Mouse (Mus musculus): ENCODE measurements at regions not wholly inside any gene's neighbourhood (a gene's known extent, or its start where the extent isn't known, plus 50 kb on each side); places are given as distances from the start of the nearest gene placed in this dataset.

GRCm38 (mm10) chr1:35726596-35726995, 341.6 kb upstream of the Hs6st1 start:
- TF ChIP-seq CTCF (IDR thresholded peaks at IDR 0.05; ENCODE audit: borderline replicate concordance, insufficient read depth, low read length) (no peak), POLR2A (IDR thresholded peaks at IDR 0.05; ENCODE audit: low read depth, low read length) (no peak)

All from embryonic fibroblast, embryonic 13.5 days (primary cell).